Mouse (Mus musculus) cerebellum, adult 2 months (tissue): ENCODE data around the gene Sycn. TPM values are rescaled to one million over a fixed set of nuclear protein-coding genes. Genes with fewer than 3 reads are reported as not detected.
A peak's percentile ranks its signal among the peaks of the same experiment; 100 is the strongest.

Experiments used
- DNase-seq, 2 experiments: peaks; one replicate each; pipeline ENCODE4 v3.0.0; 2021
- H3K27ac ChIP-seq: fragments of 200-500 bp; 2 replicates; pipeline ENCODE4 v1.5.1; 2012; ENCODE audit warnings: low read length, control low read depth, inconsistent platforms; ENCODE audit not compliant: insufficient read depth
- H3K27me3 ChIP-seq: fragments of 200-500 bp; 2 replicates; pipeline ENCODE4 v1.6.1; 2012; ENCODE audit warnings: inconsistent platforms, mild to moderate bottlenecking, low read length, moderate library complexity; ENCODE audit not compliant: control insufficient read depth, insufficient read depth
- H3K4me1 ChIP-seq: fragments of 200-500 bp; 2 replicates; pipeline ENCODE4 v1.6.1; 2011; ENCODE audit warnings: low read length; ENCODE audit not compliant: control insufficient read depth, insufficient read depth
- H3K4me3 ChIP-seq: fragments of 200-500 bp; replicated peaks from 2 replicates; pipeline ENCODE3; 2011; ENCODE audit warnings: mild to moderate bottlenecking, low read depth, low read length, control low read depth; ENCODE audit not compliant: insufficient read depth
- CTCF ChIP-seq: fragments of 200-500 bp; IDR thresholded peaks from 2 replicates; pipeline ENCODE4 v1.5.1; 2011; ENCODE audit warnings: low read depth, mild to moderate bottlenecking, control low read depth, low read length, moderate library complexity, borderline replicate concordance; ENCODE audit not compliant: insufficient read depth
- POLR2A ChIP-seq: fragments of 200-500 bp; IDR thresholded peaks from 2 replicates; pipeline ENCODE4 v1.6.1; 2011; ENCODE audit warnings: low read length, control low read depth, borderline replicate concordance; ENCODE audit not compliant: insufficient read depth
- WGBS: fragments of 180-500 bp; shearing (Covaris S2); methylation state at CpG from one replicate; pipeline ENCODE4 v1.1.7; 2018; 5-methylcytosine and 5-hydroxymethylcytosine counted together
- polyA plus RNA-seq: library from polyadenylated mRNA; depleted of rRNA; stranded (reverse); fragments of >200 nt; gene quantifications from 2 replicates; pipeline ENCODE4 v1.2.3, GENCODE M21; 2012

Sycn gene
- polyA plus RNA-seq, 1 experiment, result not detected

DNA sequence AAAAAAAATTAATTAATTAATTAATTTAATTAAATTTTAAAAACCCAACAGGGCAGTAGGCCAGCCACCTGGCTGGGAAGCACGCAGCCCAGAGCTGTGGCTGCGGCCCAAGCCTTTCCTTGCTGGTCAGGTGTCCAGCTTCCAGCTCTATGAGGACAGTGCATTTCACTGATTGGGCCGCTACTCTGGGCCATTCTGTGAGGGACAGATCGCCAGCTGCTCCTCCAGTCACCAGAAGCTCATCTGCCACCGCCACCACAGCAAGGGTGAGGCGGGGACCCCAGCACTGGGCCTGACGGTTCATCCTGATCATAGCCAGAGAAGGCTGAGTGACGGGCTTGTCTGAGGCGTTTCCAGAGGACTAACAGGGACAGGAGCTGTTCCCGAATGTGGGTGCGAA lies 21.3 kb downstream of the Sycn start:
- Histone ChIP-seq H3K4me3 (no peak overlapping the region), H3K27me3 (no peaks in the 10 kb centered on the region), H3K4me1 (peaks cover 34% of the 10 kb centered on the region), H3K27ac (peak overlapping the region; percentile 18)
- TF ChIP-seq CTCF (no peak), POLR2A (no peak)
- 33% methylated on average over 11 of the region's 11 CpGs for WGBS
- DNase-seq, result peak; percentile 56 to 63

GRCm38 (mm10) chr7:28562371-28562770 lies 21.7 kb downstream of the Sycn start:
- peak; percentile 74 to 80 for DNase-seq
- WGBS, result 14% methylated on average over 13 of the region's 13 CpGs
- H3K4me3 ChIP-seq, result no peak overlapping the region
- H3K27ac ChIP-seq, result peak overlapping the region; percentile 18; the same call in 1 of the 2 replicates
- no peaks in the 10 kb centered on the region for H3K27me3 ChIP-seq
- peaks cover 34% of the 10 kb centered on the region for H3K4me1 ChIP-seq
- 0 out of 2 replicates have a peak, but pooled peaks have one; percentile 11 for TF ChIP-seq POLR2A
- TF ChIP-seq CTCF, result no peak

DNA sequence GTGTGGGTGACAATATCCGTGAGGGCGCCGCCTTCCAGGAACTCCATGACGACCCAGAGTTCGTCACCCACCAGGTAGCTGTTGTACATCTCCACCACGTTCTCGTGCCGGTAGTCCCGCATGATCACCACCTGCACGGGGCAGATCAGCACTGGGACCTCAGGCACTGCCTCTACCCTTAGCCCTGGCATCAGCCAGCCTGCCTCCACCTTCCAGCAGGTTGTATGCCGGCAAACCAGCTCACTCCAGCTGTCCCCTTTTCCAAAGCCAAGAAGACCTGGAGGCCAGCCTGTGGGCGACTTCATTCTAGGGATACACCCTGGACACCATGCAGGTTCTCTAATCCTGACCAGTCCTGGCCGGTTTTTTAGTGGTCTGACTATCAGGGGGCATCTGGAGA lies 22.3 kb downstream of the Sycn start:
- Histone ChIP-seq H3K27me3 (no peaks in the 10 kb centered on the region), H3K4me1 (peaks cover 35% of the 10 kb centered on the region), H3K27ac (0 out of 2 replicates have a peak overlapping the region, but pooled peaks have one; percentile 18), H3K4me3 (no peak overlapping the region)
- DNase-seq, result peak; percentile 59 to 68
- WGBS, result 40% methylated on average over 13 of the region's 13 CpGs
- no peak for TF ChIP-seq POLR2A
- no peak for TF ChIP-seq CTCF

GRCm38 (mm10) chr7:28565407-28565806 lies 24.7 kb downstream of the Sycn start:
- WGBS, result 68% methylated on average over 5 of the region's 5 CpGs
- no peak for TF ChIP-seq POLR2A
- no peak for TF ChIP-seq CTCF
- no peak for DNase-seq
- Histone ChIP-seq H3K27ac (no peak overlapping the region), H3K27me3 (no peaks in the 10 kb centered on the region), H3K4me3 (no peak overlapping the region), H3K4me1 (peaks cover 37% of the 10 kb centered on the region)

GRCm38 (mm10) chr7:28567539-28567938 lies 26.9 kb downstream of the Sycn start:
- H3K27ac ChIP-seq, result no peak overlapping the region
- H3K27me3 ChIP-seq, result no peaks in the 10 kb centered on the region
- H3K4me1 ChIP-seq, result peaks cover 44% of the 10 kb centered on the region
- 88% methylated on average over 4 of the region's 4 CpGs for WGBS
- no peak for DNase-seq
- no peak overlapping the region for H3K4me3 ChIP-seq
- TF ChIP-seq CTCF, result no peak
- TF ChIP-seq POLR2A, result no peak

DNA sequence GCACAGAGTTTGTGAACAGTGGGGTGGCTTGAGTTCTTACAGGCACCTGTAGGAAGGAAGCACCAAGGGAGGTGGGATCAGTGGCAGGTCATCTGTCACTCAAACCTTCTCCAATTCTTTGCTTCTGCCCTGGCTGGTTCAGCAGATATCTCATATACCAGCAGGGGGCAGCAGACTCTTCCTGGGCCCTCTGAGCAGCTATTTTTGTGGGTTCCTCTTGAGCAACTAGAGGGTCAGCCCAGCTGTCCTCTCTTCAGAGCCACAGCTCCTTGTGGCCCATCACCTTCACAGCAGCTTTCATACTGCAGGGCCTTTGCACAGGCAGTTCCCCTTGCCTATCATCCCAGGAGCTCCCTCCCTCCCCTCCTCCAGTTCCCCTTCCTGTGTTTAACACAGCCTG lies 27.6 kb downstream of the Sycn start:
- no peak overlapping the region for H3K27ac ChIP-seq
- no peak overlapping the region for H3K4me3 ChIP-seq
- TF ChIP-seq POLR2A (no peak), CTCF (peak; percentile 71)
- peak; percentile 61 to 70 for DNase-seq
- no peaks in the 10 kb centered on the region for H3K27me3 ChIP-seq
- peaks cover 42% of the 10 kb centered on the region for H3K4me1 ChIP-seq

DNA sequence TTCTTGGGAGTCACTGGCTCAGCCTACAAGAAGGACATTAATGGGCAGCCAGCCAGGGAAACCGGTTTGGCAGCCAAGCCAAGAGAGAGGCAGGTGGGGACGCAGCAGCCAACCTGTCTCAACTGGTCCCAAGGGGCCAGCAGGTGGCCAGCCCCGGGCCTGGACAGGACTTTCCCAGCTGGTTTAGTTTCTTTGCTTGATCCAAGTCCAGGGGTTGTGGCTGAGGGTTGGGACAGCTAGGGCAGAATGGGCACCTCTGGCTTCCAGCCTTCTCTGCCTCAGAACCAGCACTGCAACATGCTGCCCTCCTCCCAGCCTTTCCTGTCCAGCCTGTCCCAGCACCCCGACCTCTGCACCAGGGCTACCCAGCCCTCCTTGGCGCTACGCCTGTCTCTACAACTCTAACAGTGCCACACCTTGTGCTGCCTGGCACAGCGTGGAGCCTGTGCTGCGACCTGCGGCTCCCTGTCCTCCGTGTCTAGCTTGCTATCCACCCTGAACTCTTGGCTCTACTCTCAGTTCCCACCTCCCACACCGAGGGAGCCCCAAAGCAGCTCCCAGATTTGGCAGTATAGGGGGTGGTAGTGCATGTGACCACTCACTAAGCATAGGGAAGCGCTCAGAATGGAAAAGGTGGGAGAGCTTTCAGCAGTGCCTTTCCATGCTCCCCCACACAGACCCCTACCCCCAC lies 29.8 kb downstream of the Sycn start:
- DNase-seq, result peak; percentile 72 to 74
- 17% methylated on average over 12 of the region's 12 CpGs for WGBS
- no peak overlapping the region for H3K27ac ChIP-seq

DNA sequence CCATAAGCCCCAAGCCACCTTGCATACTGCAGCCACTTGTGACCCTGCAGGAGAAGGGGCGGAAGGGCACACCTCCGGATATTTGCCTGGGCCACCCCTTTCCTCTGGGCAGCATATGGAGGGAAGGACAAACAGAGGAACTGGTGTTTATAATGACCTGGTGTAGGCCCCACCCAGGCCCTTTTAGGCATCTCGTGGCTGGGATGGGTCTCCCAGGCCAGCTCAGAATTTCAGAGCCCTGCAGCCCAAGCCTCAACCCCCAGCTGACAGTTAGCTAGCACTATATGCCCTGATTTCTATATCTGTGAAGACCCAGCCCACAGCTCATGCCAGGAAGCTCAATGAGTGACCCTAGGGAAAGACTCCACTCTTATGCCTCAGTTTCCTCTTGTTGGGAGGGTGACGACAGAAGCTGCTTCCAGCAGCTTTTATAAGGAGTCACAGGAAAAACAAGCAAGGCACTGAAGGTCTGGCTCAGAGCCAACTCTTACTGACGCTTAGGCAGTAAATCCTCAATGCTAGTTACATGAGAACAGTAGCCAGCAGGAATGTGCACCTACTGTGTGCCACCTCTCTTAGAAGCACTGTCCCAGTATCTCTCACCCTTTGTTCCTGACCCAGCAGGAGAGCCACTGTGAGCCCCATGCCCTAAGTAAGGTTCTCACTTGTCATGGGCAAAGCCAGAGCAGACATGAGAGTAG lies 30.4 kb downstream of the Sycn start:
- Histone ChIP-seq H3K27ac (no peak overlapping the region), H3K4me3 (no peak overlapping the region), H3K4me1 (peaks cover 41% of the 10 kb centered on the region)

More for the DNA sequence above, 29.8 kb downstream of the Sycn start:
- peaks cover 40% of the 10 kb centered on the region for H3K4me1 ChIP-seq
- no peak for TF ChIP-seq POLR2A
- TF ChIP-seq CTCF, result no peak
- H3K4me3 ChIP-seq, result no peak overlapping the region
- H3K27me3 ChIP-seq, result no peaks in the 10 kb centered on the region

More for the DNA sequence above, 30.4 kb downstream of the Sycn start:
- TF ChIP-seq POLR2A (no peak), CTCF (no peak)
- H3K27me3 ChIP-seq, result no peaks in the 10 kb centered on the region
- DNase-seq, result no peak
- WGBS, result 42% methylated on average over 5 of the region's 5 CpGs
